Mouse (Mus musculus): ENCODE results near the gene Cldn7.
"Not testable (repeated sequence)": the region's sequence is repeated elsewhere in the genome, so short reads cannot be mapped to it uniquely, and the experiment has no call there.

- TF ChIP-seq POLR2A (IDR thresholded peaks at IDR 0.05; ENCODE audit: insufficient read length, low read depth); USF1 (IDR thresholded peaks at IDR 0.05; ENCODE audit: low read depth): not testable (repeated sequence)
Observed at GRCm38 (mm10) chr11:69916652-69917378, 47.8 kb upstream of the Cldn7 start.
